Mouse (Mus musculus): ENCODE results near the gene Camta1.
"Not testable (repeated sequence)": the region's sequence is repeated elsewhere in the genome, so short reads cannot be mapped to it uniquely, and the experiment has no call there.

DNA sequence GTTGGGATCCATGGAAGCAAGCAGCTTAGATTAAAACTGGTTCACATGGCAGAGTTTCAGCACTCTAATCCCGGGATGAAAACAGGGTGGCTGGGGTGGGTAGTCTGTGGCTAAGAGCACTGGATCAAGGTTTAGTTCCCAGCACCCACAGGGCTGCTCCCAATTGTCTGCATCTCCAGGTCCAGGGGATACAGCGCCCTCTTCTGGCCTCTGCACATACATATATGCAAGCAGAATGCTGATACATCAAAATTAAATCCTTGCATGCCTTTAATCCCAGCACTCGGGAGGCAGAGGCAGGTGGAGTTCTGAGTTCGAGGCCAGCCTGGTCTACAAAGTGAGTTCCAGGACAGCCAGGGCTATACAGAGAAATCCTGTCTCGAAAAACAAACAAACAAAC is 953.2 kb downstream of the Camta1 start:
- TF ChIP-seq CTCF (IDR thresholded peaks at IDR 0.05; ENCODE audit: low read depth), result peak; percentile 59
- not testable (repeated sequence) for TF ChIP-seq EP300 (IDR thresholded peaks at IDR 0.05; ENCODE audit: low read depth)
